Mouse (Mus musculus): ENCODE measurements around the gene Gpr18. TPM values are rescaled to one million over a fixed set of nuclear protein-coding genes. Genes with fewer than 3 reads are reported as not detected.

Gpr18 gene
- total RNA-seq, 2 experiments from 2014 or later = not detected

- no peak for DNase-seq
These were observed 33.9 kb upstream of the Gpr18 start for GRCm38 (mm10) chr14:121949436-121949835.

DNA sequence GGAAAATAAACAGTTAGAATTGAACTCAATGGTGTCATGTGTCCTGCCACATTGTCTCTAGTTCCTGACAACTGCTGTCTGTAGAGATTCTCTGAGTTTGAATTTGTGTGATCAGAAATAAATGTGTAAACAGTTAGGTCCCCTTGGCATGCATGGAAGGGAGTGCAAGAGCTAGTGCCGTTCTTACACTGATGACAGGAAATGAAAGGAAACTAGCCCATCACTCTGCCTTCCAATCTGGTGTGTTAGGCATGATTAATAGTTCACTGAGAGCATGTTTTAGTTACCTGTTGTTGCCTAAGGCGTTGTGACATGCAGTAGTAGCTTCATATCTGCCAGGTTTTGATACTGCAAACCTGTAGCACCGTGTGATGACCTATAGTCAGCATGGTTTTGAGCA, 32.4 kb upstream of the Gpr18 start:
- DNase-seq = no peak

DNA sequence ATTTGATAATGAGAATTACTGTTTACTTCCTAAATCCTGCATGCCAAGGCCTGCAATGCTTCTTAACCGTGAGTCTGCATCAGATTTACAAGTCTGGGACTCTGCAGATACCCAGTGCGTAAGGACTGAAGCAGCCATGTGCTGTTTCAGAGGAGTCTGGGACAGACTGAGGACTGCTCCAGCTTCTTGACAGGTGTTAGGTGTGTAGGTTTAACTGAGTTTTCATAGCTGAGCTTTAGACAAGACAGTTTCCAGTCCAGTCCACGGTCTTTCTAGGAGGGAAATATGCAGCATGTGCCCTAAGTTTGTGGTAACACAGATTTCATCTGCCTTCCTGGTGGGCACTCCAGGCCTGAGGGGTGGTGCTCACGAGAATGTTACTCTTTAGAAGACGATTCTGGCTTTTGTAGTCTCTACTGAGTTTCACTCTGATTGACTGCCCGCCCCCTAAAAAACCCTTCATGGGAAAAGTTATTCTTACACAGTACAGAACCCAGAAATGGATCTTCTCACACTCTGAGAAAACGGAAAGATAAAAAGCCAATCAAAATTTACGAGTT, 31.7 kb upstream of the Gpr18 start:
- no peak for DNase-seq

DNA sequence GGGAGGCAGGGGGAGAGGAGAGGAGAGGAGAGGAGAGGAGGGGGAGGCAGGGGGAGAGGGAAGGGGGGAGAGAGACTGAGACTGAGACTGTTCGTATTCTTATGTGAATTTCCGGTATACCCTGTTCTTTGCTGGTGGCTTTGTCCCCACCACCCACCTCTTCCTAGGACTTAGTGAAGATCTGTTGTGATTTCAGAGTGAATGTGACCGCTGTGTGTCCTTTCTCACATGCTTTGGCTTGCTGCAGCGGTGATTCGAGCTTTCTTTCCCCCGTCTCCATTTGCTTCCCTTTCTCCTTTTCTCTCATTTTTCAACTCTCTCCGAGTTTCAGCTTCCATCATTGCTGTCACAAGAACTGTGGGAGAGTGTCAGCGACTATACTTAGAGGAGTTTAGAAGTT, 31.1 kb upstream of the Gpr18 start:
- DNase-seq = no peak

- DNase-seq = no peak
These were observed 30.6 kb upstream of the Gpr18 start for GRCm38 (mm10) chr14:121946131-121946530.

- no peak for DNase-seq
These were observed 24.0 kb upstream of the Gpr18 start for GRCm38 (mm10) chr14:121939582-121939981.

DNA sequence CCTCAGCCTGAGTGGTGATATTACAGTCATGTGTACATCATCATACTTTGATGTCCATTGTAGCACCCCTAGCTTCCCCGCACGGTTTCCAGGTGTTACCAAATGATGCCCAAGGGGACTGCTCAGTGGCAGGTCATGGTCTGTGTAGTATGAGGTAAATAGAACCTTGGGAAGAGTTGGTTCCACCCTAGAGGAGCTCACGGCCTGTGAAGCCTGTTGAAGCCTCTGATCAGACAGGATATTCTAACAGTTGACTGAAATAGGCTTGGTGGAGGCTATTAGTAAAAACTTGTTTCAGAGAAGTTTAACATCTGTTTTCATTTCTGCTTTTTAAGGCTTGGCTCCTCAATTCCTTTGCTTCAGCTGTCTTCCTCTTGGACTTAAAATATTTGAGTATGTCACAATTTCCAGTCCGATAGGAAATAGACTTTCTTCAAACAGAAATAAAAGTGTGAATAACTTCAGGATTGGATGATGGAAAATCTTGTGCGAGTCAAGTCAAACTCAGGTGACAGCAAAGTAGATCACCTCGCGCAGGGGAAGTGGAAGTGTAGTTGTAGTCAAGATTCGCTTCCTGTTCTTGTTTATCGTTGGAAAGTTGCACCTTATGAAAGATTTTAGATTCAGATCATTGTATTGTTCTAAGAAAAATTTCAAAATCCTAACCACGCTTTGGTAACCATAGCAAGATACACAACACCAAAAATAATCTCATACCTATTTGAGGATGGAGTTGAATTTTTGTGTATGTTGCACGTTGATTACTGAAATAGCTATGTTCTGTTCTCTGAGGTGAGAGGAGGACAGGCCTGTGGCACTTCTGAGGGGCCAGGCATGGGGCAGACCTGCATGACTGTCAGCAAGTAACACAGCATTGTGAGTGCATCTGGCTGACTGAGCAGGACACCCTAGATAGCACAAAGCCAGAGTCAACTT, 22.9 kb upstream of the Gpr18 start:
- DNase-seq = no peak

GRCm38 (mm10) chr14:121937601-121938255, 22.1 kb upstream of the Gpr18 start:
- no peak for DNase-seq

- DNase-seq = no peak
These were observed 21.3 kb upstream of the Gpr18 start for GRCm38 (mm10) chr14:121936856-121937255.

- no peak for DNase-seq
These were observed 20.8 kb upstream of the Gpr18 start for GRCm38 (mm10) chr14:121936356-121936755.

DNA sequence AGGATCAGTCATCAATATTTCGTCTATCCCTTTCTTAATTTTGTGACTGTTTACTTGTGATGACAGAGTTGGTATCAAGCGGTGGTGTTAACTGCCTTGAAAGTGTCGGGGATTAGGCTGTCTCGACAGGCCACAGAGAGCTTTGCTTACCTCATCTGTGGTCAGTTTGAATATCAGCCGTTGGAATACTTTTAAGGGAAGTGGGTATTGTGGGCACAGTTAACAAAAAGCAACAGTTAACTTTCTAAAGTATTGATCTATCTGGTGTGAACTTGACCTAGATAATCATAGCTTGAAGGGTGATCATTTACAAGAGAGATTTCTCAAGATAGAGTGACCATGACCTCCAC, 19.0 kb upstream of the Gpr18 start:
- no peak for DNase-seq

DNA sequence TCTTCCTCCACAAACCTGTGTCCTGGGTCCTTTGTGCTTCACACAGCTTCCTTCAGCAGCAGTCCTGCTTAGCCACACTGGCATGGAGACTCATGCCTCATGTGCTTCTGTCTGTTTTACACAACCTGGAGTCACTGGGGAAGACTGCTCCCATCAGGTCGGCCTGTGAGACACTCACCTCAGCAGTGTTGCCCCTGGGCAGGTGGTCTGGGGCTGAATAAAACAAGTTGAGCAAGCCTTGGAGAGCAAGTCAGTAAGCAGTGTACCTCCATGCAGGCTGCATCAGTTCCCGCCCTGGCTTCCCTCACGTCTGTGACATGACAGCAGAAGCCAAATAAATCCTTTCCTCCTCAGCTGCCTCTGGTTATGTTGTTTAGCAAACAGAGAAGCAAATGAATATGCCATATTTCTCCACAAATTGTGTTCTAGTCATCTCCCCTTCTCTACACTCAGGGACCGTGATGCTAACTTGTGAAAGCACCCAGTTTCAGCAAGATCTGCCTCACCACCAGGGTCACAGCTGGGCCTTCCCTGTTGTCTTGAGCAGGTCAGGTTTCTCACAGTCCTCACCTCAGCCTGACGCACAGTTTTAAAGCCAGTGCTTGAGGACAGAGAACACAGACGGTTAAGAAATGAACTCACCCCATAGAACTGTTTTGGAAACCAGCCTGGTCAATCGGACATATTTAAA, 18.5 kb upstream of the Gpr18 start:
- no peak for DNase-seq

DNA sequence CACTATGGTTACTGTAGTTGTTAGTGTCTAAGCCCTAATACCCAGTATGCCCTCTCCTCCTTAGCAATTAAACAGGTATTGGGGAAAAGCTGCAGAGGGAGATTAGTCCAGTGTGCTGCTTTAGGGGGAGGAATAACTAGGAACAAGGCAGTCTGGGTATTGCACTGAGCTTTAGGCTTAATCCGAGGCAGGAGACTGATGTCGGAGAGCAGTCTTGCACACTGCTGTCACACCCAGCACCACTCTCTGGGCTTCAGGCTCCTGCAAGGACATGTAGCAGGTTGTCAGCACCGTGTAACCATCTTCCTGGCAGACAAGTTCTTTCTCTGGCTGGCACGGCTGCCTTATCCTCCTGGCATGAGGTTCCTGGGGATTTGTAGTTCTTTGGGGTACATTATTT, 16.6 kb upstream of the Gpr18 start:
- no peak for DNase-seq

DNA sequence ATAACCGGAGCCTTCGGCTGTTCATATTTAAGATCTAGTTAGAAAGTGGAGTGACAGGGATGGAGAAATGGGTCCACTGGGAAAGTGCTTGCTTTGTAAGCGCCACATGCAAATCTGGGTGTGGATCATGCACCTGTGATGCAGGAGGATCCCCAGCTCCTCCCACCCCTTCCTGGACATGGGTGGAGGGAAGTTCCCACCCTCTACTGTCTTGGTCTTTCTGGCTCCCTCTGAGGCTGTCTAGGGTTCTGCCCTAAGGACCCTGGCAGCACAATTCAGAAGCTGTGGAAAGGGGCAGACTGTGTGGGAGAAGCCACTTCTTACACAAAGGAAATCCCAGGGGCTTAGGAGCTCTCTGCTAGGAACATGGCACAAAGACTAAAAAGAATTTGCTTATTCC, 16.0 kb upstream of the Gpr18 start:
- no peak for DNase-seq

DNA sequence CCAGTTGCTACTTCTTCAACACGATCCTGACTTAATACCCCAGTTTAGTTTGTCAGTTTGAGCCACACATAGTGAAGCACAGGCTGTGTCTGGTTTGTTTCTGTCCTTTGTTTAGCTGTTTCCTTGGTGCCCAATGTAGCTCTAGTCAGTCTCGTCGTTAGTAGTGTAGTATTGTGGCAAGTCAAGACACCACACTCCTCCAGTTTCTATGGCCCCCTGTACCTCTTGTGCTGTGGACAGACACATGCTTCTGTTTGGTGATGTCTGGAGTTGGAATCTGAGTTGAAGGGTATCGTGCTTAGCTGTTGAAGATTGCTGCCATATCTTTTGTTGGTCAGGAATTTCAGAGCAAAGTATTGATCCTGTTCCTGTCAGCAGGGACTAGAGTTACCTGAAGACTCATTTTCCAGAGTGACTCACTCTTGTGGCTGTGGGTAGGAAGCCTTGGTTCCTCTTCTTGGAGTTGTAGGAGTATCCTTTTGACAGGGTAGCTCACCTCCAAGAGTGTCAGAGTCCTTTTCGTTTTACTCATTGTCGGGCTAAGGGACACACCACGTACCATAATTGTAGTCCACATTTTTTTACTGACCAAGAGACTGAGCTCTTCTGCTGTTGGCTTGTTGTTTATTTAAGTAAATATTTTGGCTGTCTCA, 15.3 kb upstream of the Gpr18 start:
- no peak for DNase-seq

DNA sequence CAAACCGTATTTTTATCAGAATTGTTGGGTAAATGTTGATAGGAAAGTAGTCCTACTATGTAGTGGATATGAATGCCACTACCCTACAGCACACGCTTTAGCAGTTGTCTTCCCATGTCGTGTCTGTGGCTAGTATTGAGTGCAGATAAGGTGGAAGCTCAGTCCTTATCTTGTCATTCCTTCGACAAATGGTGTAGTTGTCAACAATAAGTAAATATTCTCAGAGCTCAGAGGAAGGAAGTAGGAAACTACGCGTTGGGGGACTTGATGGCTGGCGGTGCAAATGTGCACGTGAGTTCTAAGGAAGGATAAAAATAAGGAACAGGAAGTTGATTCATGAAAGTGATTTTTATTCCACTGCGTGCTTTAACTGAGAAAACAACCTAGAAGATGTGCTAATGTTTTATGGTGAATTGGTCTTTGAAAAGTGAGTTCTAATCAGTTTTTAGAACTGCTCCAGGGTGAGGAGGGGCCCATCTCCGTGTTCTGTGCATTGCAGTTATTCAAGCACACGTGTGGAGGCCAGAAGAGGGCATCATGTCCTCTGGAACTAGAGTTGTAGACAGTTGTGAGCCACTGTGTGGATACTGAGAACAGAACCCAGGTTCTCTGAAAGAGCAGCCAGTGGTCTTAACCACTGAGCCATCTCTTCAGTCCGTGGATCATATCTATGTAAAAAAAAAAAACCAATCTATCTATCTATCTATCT, 13.8 kb upstream of the Gpr18 start:
- no peak for DNase-seq

GRCm38 (mm10) chr14:121928375-121929137, 13.0 kb upstream of the Gpr18 start:
- peak; percentile 70 for DNase-seq

DNA sequence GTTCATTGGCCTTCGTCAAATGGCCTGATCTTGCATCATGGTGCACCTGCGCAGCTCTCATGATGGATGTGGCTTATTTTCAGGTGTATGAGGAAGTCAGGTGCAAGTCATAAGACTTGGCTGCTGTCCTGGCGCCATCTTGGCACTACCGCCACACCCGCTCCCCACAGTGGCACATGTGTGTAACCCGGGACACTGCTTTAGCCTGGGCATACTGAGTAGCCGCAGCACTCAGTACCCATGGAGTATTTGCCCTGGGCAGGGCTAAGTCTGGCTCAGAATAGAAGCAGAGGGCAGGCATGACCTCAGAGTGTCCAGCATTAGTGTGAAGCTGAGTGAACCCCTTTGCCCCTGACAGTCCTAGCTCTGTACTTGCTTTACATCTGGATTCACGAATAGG, 11.9 kb upstream of the Gpr18 start:
- no peak for DNase-seq

GRCm38 (mm10) chr14:121926901-121927300, 11.3 kb upstream of the Gpr18 start:
- no peak for DNase-seq

GRCm38 (mm10) chr14:121924876-121925275, 9.3 kb upstream of the Gpr18 start:
- no peak for DNase-seq

DNA sequence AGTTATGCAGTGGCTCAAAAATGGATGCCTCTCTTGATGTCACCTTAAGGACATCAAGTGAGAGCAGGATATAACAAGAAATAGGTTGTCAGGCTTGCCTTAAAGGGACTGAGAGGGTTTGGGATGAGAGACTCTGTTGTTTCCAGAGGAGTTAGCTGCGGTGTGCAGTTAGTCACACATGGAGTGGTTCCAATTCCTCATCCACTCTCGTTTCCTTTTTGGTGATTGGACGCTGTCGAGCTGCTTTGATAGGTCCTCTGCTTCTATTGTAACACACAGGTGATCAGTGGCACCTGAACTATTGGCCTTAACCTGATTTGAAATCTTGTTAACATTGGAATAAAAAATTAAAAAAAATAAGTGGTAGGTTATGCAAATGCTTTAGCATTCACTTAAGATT, 7.2 kb upstream of the Gpr18 start:
- no peak for DNase-seq
